Mouse (Mus musculus): Measurements from ENCODE around the gene Edc3. TPM values are rescaled to one million over a fixed set of nuclear protein-coding genes. Genes with fewer than 3 reads are reported as not detected.

Edc3 gene
- polyA plus RNA-seq, 1 experiment from 2014 or later = 25.3 TPM

DNA sequence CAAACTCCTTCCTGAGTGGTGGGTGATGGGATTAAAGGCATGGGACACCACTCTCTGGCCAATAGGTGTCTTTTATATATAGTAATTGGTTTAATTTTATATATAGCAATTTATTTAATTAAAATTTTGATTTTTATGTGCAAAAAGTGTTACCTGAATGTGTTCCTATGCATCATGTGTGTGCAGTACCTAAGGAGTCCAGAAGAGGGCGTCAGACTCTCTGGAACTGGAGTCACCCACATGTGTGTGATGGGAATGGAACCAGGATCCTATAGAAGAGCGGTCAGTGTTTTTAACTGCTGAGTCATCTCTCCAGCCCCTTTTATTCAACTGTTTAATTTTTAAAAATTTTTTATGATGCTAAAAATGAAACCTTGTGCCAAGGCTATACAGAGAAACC, 3.9 kb downstream of the Edc3 start:
- TF ChIP-seq EP300 (IDR thresholded peaks at IDR 0.05) (no peak), CTCF (IDR thresholded peaks at IDR 0.05) (peak; percentile 49)
- Histone ChIP-seq H3K4me2 (replicated peaks; ENCODE audit: low read depth, low read length) (no peak overlapping the region), H3K4me1 (ENCODE audit: insufficient read depth, low read depth, low read length) (no peaks in the 10 kb centered on the region), H3K9ac (replicated peaks; ENCODE audit: low read depth) (no peak overlapping the region), H3K27me3 (replicated peaks; ENCODE audit: insufficient read depth, low read length) (no peaks in the 10 kb centered on the region), H3K36me3 (ENCODE audit: insufficient read depth, low read length) (peaks cover 16% of the 10 kb centered on the region; the same call in 1 of the 2 replicates), H3K9me3 (ENCODE audit: low read length) (no peaks in the 10 kb centered on the region), H3K27ac (ENCODE audit: low read length) (no peak overlapping the region), H3K4me3 (ENCODE audit: low read depth, low read length) (no peak overlapping the region)
- no peak for DNase-seq (ENCODE audit: low spot score)
- ATAC-seq = no peak
- WGBS = 80% methylated on average over 2 of the region's 2 CpGs

DNA sequence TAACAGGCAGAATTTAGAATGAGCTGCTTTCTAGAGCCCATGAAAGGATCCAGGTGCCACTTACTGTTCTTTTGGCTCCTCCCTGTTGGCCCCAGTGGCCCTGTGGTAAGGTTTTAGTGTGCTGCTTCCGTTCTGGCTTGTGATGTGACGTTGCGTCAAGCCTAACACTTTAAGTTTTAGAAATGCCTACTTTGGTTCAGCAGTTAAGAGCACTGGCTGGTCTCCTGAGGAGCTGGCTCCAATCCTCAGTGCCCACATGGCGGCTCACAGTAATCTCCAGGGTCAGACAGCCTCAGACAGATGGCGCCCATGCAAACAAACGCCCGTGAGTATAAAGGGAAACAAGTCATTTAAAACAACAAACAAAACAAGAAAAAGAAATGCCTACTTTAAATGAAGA, 10.1 kb downstream of the Edc3 start:
- no peak overlapping the region for H3K4me3 ChIP-seq (ENCODE audit: low read depth, low read length)
- no peak overlapping the region for H3K27ac ChIP-seq (ENCODE audit: low read length)
- H3K4me1 ChIP-seq (ENCODE audit: insufficient read depth, low read depth, low read length) = peaks cover 4% of the 10 kb centered on the region; the same call in 1 of the 2 replicates
- TF ChIP-seq CTCF (IDR thresholded peaks at IDR 0.05) = no peak
- TF ChIP-seq EP300 (IDR thresholded peaks at IDR 0.05) = no peak
- H3K9ac ChIP-seq (replicated peaks; ENCODE audit: low read depth) = no peak overlapping the region
- H3K36me3 ChIP-seq (ENCODE audit: insufficient read depth, low read length) = peaks cover 23% of the 10 kb centered on the region; the same call in 1 of the 2 replicates
- no peak overlapping the region for H3K4me2 ChIP-seq (replicated peaks; ENCODE audit: low read depth, low read length)
- H3K9me3 ChIP-seq (ENCODE audit: low read length) = no peaks in the 10 kb centered on the region
- DNase-seq (ENCODE audit: low spot score) = no peak
- no peaks in the 10 kb centered on the region for H3K27me3 ChIP-seq (replicated peaks; ENCODE audit: insufficient read depth, low read length)
- WGBS = 82% methylated on average over 7 of the region's 7 CpGs
- no peak for ATAC-seq

DNA sequence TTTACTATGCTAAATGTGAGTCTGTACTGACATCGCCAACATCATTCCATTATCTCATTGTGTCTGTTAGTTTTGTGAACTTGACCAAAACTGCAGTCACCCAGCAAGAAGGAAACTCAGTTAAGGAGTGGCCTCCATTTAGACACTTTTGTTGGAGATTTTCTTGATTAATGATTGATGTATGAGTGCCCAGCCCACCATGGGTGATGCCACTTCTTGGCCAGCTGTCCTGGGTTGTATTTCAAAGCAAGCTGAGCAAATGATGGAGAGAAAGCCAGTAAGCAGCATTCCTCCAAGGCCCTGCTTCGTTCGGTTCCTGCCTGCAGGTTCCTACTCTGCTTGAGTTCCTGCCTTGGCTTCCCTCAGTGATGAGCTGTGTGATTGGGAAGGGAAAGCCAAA, 12.4 kb downstream of the Edc3 start:
- Histone ChIP-seq H3K27ac (ENCODE audit: low read length) (no peak overlapping the region), H3K36me3 (ENCODE audit: insufficient read depth, low read length) (peaks cover 15% of the 10 kb centered on the region; the same call in 1 of the 2 replicates), H3K4me2 (replicated peaks; ENCODE audit: low read depth, low read length) (no peak overlapping the region), H3K9me3 (ENCODE audit: low read length) (no peaks in the 10 kb centered on the region), H3K9ac (replicated peaks; ENCODE audit: low read depth) (no peak overlapping the region), H3K4me3 (ENCODE audit: low read depth, low read length) (no peak overlapping the region), H3K27me3 (replicated peaks; ENCODE audit: insufficient read depth, low read length) (no peaks in the 10 kb centered on the region), H3K4me1 (ENCODE audit: insufficient read depth, low read depth, low read length) (peaks cover 10% of the 10 kb centered on the region; the same call in 1 of the 2 replicates)
- WGBS = 59% methylated on average over 3 of the region's 3 CpGs
- TF ChIP-seq CTCF (IDR thresholded peaks at IDR 0.05) = no peak
- TF ChIP-seq EP300 (IDR thresholded peaks at IDR 0.05) = no peak; the same call in 1 of the 2 replicates
- DNase-seq (ENCODE audit: low spot score) (no peak), ATAC-seq (0 out of 2 replicates have a peak, but pooled peaks have one; percentile 23)

DNA sequence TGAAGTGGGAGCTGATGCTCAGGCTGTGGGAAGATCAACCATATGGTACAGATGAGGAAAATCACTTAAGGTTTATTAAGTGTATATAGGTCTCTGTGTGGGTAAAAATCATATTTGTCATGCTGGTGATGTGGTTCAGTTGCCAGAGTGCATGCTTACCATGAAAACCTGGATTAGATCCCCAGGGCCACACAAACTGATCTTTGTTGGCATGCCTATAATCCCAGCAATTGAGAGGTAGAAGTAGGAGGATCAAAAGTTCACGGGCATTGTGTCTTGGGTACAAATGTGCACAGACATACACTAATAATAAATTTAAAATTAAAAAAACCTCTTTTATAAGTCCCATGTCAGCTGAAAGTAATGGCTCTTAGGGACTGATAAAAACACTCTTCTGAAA, 14.0 kb downstream of the Edc3 start:
- H3K4me2 ChIP-seq (replicated peaks; ENCODE audit: low read depth, low read length) = no peak overlapping the region
- H3K4me1 ChIP-seq (ENCODE audit: insufficient read depth, low read depth, low read length) = peaks cover 14% of the 10 kb centered on the region; the same call in 1 of the 2 replicates
- whole genome bisulfite sequencing = 87% methylated on average over 1 of the region's 1 CpGs
- no peak for ATAC-seq
- H3K27ac ChIP-seq (ENCODE audit: low read length) = peak overlapping the region; percentile 48; the same call in 1 of the 2 replicates
- no peak overlapping the region for H3K9ac ChIP-seq (replicated peaks; ENCODE audit: low read depth)
- no peak for DNase-seq (ENCODE audit: low spot score)
- H3K4me3 ChIP-seq (ENCODE audit: low read depth, low read length) = no peak overlapping the region
- no peaks in the 10 kb centered on the region for H3K9me3 ChIP-seq (ENCODE audit: low read length)
- H3K27me3 ChIP-seq (replicated peaks; ENCODE audit: insufficient read depth, low read length) = no peaks in the 10 kb centered on the region
- TF ChIP-seq CTCF (IDR thresholded peaks at IDR 0.05) (no peak), EP300 (IDR thresholded peaks at IDR 0.05) (no peak)
- peaks cover 12% of the 10 kb centered on the region; the same call in 1 of the 2 replicates for H3K36me3 ChIP-seq (ENCODE audit: insufficient read depth, low read length)

DNA sequence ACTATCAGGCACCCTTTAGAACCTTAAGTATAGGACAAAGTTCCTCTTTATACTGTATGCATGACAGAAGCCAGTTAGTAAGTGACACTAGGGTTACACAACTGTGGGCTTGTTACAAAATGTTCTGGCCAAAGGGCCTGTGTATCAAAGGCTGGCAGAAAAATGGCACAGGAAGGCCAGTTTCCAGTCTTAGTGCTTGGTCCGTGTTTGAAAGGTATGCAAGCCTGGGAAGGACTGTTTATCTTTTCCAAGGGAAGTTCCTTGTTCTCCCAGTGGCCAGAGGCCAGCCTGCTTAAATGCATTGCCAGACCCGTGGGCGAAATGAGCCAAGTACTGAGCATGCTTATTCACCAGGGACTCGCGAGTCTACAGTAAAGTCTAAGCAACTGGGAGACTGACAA, 15.0 kb downstream of the Edc3 start:
- Histone ChIP-seq H3K36me3 (ENCODE audit: insufficient read depth, low read length) (peaks cover 7% of the 10 kb centered on the region; the same call in 1 of the 2 replicates), H3K9ac (replicated peaks; ENCODE audit: low read depth) (no peak overlapping the region), H3K4me2 (replicated peaks; ENCODE audit: low read depth, low read length) (no peak overlapping the region), H3K9me3 (ENCODE audit: low read length) (no peaks in the 10 kb centered on the region), H3K4me3 (ENCODE audit: low read depth, low read length) (no peak overlapping the region), H3K27me3 (replicated peaks; ENCODE audit: insufficient read depth, low read length) (no peaks in the 10 kb centered on the region), H3K4me1 (ENCODE audit: insufficient read depth, low read depth, low read length) (peaks cover 14% of the 10 kb centered on the region; the same call in 1 of the 2 replicates), H3K27ac (ENCODE audit: low read length) (peak overlapping the region; percentile 48)
- DNase-seq (ENCODE audit: low spot score) (peak; percentile 78), ATAC-seq (peak; percentile 84)
- 29% methylated on average over 5 of the region's 5 CpGs for WGBS
- TF ChIP-seq CTCF (IDR thresholded peaks at IDR 0.05) (no peak), EP300 (IDR thresholded peaks at IDR 0.05) (peak; percentile 96)

DNA sequence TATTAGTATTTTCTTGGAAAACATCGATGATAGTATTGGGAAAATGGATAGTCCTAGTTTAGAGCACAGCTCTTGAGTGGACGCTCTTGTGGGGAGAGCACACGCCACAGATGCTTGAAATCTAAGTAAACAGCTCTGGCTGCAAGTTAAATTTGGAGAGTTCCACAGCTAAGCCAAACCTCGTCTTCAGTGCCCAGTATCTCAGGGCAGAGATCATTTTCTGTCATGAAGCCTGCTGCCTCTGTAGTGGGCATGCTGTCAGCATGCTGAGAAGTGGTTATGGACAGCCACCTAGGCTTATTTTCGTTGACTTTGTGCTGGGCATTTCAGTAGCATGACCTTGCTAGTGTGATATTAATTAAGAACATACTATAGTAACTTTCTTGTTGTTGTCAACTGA, 15.5 kb downstream of the Edc3 start:
- H3K4me2 ChIP-seq (replicated peaks; ENCODE audit: low read depth, low read length) = no peak overlapping the region
- TF ChIP-seq EP300 (IDR thresholded peaks at IDR 0.05) = no peak
- no peak for TF ChIP-seq CTCF (IDR thresholded peaks at IDR 0.05)
- peak overlapping the region; percentile 48 for H3K27ac ChIP-seq (ENCODE audit: low read length)
- WGBS = 63% methylated on average over 5 of the region's 5 CpGs
- no peak overlapping the region for H3K9ac ChIP-seq (replicated peaks; ENCODE audit: low read depth)
- no peak overlapping the region for H3K4me3 ChIP-seq (ENCODE audit: low read depth, low read length)
- no peak for DNase-seq (ENCODE audit: low spot score)
- no peaks in the 10 kb centered on the region for H3K9me3 ChIP-seq (ENCODE audit: low read length)
- H3K4me1 ChIP-seq (ENCODE audit: insufficient read depth, low read depth, low read length) = peaks cover 14% of the 10 kb centered on the region; the same call in 1 of the 2 replicates
- 0 out of 2 replicates have a peak, but pooled peaks cover 7% of the 10 kb centered on the region for H3K36me3 ChIP-seq (ENCODE audit: insufficient read depth, low read length)
- H3K27me3 ChIP-seq (replicated peaks; ENCODE audit: insufficient read depth, low read length) = no peaks in the 10 kb centered on the region
- no peak for ATAC-seq
